Mouse (Mus musculus): ENCODE results near the gene Hibadh.
A peak's percentile ranks its signal among the peaks of the same experiment; 100 is the strongest.

The Hibadh gene

DNA sequence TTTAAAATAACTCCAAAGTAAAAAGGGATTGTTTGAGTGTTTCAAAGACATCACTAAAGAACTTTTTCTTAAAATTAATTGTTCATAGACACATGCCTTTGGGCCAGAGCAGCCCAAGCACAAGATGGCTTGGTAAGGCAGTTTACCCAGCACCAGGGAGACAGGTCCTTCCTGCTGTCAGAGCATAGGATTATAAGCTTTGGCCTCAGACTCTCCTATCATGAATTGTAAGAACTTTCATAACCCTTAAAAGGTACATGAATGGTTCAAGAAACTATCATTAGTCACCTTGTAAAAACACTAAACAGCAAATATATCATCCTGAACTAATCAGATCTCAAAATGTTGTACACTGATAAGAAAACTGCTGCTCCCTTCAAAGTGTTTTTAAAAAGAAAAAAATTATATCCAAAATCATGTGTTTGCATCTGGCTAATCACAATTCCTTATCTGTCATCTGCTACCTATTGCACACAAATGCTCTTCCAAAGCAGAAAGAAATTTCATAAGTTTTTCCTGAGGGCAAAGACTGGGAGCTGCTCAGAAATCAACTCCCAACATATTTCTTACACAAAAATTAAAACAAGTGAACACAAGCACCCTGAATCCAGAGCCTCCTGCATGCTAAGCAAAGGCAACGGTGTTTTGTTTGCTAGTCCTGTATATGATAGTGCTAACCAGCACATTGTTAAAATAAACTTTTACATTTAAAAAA is 1.6 kb downstream of the Hibadh start:
- no peak for DNase-seq (ENCODE audit: low read depth)

DNA sequence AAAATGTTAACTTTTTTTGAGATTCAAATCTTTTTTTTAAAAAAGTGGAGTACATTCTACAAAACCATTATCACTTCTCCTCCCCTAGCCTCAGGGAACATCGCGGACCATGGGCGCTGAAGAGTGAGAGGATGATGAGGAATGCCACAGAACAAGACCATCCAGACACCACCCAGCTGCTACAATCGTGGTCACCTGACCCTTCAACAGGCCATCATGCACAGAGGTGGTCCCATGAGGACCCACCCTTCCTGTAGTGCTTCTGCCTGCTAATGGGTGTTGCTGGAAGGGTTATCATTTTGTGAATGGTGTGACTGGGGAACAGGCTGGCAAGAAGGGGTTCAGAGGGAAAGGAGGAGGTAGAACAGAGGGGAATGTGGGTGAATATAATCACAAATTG is 2.9 kb downstream of the Hibadh start:
- no peak for DNase-seq (ENCODE audit: low read depth)

DNA sequence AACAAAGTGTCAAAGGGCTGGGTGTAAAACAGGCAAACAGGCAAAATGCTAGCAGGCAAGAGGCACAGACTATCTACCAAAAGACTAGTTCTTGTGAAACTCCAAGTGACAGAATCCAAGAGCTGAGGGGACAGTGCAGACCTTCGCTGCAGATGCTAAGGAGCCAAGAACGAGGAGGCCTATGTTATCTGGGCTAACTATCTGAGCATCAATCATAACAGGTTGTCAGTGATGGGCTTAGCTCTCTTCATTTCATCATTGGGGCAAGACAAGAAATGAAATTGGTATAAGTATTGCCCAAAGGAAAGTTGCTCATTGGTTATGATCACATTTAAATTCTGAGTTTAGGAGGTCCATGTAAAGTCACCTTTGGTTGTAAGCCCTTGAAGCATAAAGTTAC is 4.8 kb downstream of the Hibadh start:
- DNase-seq (ENCODE audit: low read depth): no peak

DNA sequence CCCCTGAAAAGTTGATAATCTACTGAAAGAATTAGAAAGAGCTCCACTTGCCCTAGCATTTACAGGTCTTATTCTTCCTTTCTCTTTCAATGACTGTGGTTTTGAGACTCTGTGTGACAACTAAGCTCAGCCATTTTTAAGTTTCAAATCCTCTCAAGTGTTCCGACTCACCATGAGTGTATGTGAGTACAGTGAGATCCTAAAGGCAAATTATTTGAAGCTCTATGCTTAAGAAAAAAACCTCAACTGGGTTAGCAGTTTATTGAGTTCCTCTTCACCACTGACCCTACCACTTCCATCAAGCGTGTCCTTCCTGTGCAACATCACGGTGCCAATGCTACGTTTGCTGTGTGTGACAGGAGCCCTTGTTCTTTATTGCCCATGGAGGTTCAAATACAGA is 9.6 kb downstream of the Hibadh start:
- DNase-seq (ENCODE audit: low read depth): no peak

DNA sequence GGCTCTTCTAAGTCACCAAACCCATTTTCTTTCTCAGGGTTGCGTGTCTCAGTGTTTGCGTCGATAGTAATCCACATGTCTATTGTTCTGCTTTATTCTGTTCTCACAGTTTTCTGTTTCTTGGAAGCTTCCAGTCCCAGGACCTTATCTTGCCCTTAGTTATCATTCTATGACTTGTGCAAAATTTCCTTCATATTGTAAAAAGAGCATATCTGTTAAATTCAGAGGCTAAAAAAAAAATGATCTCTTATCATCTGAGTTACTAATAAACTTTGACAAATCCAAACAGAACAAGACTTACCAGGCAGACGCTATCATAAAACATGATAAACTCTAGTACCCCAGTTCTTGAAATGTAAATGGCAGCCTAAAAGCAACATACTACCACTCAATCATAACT is 11.0 kb downstream of the Hibadh start:
- DNase-seq (ENCODE audit: low read depth): no peak

DNA sequence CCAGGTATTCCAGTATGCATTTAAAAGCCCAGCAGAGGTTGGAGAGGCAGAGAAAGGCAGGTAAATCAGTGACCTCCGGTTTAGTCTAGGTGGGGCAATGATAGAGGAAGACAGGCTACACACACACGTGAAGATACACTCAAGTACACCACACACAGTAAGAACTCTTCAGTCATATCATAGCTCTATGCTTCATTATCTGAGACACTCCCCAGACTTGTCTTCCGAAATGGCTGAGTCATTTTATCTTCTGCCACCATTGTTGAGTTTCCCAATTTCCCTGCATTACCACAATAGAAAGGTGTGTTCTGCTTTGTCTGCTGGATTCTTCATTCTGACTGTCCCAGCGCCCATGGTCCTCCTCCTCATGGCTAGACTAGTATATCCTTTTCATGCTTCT is 13.5 kb downstream of the Hibadh start:
- DNase-seq (ENCODE audit: low read depth): no peak

DNA sequence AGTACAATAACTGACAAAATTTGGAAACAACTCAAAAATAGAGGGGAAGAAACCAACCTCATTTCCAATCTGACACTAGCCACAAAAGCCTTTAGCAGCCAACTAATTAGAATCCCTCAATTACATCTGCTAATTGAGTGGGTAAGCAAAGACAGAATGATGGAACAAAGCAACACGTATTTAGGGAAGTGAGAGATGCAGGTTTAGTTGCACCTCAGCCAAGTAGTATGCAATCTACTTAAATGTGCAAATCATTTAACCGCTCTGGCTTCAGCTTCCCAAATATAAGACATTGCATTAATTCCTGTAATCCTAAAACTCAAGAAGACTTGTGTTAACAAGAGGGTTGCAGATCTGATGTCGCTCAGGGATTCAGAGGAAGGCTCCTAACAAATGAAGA is 16.4 kb downstream of the Hibadh start:
- no peak for DNase-seq (ENCODE audit: low read depth)

DNA sequence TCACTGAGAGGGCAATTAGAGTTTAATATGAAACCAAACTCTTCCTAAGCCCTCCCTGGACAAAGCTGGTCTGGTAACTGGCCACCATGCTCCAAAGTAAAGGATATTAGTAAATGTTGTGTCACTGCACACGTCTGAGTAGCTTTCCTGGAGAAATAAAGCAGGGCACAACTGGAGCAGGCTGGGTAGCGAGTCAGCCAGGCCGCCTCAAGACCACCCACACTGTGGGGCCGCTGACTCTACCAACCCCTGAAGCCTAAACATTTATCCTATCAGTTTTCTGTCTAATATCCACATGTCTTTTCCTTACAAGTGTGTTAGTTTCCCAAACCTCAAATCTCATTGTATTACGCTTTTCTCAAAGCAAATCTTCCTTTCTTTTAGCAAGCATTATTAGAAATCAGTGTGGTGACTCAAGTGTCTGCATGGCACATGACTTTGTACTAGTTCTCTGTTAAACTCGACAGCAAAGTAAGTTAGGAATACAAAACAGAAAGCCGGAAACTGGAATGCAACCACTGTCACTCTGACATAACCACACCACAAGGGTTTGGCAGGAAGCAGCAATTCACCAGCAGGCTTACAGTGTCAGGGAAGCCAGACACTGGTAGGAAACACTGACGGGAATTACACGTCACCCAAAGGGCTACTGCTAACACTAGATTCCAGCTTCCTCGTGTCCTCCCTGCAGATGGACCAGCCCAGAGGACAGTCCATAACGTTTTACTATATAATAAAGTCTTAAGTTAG is 18.3 kb downstream of the Hibadh start:
- DNase-seq (ENCODE audit: low read depth): peak; percentile 70

DNA sequence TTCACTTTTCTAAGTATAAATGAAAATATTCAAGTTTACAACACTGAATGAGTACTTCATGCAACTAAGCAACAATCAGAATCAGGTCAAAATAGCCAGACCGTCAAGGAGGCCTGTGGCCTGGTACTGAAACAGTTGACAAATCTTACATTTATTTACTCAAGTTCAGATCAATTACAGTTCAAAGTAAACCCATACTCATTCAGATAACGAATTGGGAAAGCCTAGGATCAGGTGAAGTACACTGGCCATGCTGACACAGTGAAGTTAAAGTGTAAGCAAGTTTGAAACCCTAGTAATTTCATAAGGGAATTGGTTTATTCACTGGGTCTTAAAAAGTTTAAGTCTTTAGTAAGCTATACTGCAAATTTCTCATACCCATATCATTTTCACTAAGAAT is 20.1 kb downstream of the Hibadh start:
- no peak for DNase-seq (ENCODE audit: low read depth)

DNA sequence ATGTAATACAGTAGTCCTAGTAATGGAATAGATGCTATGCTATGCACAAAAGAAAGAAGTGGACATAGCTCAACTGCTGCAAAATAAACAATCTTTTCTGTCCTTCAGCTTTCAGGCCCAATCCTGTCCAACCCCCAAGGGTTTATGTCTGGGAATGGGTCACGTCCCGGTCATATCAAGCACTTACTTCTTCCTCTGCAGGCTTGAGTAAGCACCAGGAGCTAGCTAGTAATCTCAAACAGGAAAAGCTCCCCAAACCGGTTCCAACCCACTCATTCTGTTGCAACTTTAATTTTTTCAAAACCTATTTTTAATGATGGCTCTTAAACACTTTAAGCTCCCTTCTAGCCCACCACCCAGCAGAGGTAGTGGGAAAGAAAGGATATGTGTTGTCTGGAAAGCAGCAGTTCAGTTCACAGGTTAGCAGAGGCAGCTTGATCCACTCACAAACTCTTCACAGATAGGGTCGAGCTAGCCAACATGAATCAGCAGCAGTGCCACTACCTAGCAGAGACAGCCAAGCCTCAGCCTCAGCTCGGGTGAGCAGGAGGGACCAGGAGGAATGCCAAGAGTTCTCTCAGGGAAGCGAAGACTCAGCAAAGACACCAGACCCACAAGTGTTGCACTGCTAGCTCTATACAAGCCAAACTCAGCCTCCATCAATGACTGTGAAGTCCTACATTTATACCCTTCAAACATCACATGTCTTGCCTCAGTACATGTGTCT is 30.4 kb downstream of the Hibadh start:
- DNase-seq (ENCODE audit: low read depth): no peak

DNA sequence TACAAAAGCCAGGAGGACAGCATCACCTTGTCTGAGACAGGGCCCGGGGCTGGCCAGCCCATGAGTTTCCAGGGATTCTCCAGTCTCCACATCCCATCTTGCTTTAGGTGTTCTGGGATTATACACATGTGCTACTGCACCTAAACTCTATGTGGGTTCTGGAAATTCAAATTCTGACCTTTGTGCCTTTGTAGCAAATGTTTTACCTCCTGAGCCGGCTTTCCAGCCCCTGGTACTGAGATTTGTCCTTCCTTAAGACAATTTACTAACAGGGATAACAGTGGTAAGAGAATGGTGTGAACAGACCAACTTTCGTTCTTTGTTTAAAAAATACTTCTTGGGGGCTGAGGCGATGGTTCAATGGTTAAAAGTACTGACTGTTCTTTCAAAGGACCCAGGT is 32.1 kb downstream of the Hibadh start:
- no peak for DNase-seq (ENCODE audit: low read depth)

DNA sequence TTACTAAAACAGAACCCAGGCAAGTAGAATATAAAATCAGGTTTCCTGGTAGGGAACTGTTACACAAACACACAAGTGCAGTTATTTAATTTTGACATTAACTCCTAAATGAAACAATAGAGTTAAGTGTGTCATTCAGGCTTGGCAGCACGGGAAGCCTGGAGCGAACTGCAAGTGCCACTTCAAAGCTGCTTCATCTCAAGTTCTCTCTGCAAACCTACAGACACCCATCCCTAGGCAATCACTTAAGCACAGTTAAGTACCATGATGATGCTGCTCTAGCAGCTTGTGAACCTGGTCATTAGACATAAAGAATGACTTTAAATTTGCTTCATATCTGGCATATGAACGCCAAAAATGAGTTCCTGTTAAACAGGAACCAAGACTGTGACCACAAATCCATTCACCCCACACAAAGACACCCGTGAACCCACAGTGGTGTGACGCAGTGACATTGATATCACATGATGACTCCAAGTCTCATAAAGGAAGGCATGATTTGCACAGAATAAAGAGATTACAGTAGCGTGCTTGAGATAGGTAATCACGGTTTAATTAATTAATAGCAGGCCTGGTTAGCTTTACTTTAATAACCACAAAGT is 33.3 kb downstream of the Hibadh start:
- DNase-seq (ENCODE audit: low read depth): no peak

DNA sequence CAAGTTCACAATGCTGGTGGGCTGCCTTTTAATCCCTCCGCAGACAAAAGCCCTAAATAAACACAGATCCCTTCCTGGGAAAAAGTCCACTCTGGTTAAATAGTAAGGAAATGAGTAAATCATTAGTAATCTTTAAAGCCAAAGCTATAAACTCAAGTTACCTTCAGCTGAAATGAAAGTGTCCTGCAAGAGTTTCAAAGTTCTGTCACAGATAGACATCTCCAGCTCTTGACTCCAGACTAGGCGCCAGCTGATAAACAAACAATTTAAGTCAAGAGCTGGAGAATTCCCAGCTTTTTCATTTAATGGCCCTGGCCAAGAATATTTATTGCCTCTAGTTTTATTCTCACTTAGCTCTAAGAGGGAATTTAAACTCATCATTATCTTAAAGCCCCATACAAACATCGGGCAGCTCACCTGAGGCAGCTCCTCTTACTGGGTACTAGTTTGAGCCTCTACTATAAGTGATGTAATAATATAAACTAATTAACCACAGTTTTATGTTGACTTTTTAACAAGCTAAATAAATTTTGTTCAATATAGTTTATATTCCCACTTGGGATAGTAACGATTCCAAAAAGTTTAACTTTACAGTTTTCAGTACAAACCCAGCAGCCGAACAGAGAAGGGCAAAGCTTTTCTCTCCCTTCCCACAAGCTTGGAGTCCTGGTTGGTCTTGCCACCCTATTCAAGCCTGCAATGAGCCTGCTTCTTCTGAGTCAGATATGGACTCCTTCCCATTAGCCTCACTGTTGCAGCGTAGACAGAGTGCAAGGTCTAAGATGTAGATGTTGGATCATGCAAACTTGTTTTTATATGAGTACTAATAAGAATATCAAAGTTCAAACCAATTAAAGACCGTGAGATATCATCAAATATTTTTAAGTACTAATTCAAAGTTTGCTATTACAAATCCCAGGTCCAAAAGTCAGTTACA is 38.2 kb downstream of the Hibadh start:
- DNase-seq (ENCODE audit: low read depth): no peak

DNA sequence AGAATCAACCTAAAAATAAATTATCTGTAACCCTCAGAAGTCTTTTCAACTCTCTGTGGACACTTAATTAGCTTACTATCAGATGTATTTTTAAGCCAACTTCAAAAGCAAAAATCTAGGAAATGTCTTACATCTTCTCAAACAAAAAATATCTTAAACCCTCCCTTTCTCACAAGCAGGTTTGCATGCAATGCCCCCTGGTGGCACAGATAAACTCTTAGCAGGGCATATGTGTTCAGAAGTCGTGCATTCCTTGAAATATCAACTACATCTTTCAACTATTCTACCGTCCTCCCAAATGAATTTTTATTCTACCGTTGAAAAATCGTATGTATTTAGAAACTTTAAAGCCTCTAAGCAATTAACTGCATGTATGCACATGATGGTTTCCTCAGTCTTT is 39.1 kb downstream of the Hibadh start:
- no peak for DNase-seq (ENCODE audit: low read depth)

DNA sequence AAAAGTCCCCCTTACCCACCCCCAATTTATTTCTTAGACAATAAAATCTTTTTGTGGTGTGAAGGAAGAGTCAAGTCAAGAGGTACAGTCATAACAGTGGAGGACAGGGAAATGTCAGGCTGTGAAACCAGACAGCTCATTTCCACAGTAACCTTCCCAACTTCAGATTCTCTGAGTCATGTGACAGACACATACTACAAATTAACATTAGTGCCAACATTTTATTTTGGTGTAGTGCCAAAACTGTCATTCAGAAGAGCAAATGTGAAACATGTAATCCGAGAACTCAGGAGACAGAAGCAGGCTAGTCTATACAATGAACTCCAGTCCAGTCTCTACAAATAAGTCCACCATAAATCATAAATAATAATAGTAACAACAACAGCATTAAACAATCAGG is 45.4 kb downstream of the Hibadh start:
- no peak for DNase-seq (ENCODE audit: low read depth)

DNA sequence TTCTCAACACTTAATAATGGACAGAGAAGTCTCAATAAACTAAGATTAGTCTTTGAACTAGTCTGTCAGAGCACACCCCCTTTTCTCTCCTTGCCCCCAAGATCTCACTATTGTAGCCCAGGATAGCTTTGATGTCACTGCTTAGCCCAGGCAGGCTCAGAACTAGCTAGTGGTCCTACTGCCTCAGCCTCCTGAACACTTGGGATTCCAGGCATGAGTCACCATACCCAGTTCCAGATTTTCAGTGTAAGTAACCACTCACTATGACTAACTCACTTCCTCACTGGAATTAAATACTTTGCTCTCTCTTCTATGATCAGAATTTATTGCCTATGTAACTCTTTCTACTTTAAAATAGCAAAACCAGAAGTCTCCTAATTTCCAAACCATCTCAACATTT is 53.6 kb downstream of the Hibadh start:
- DNase-seq (ENCODE audit: low read depth): no peak

DNA sequence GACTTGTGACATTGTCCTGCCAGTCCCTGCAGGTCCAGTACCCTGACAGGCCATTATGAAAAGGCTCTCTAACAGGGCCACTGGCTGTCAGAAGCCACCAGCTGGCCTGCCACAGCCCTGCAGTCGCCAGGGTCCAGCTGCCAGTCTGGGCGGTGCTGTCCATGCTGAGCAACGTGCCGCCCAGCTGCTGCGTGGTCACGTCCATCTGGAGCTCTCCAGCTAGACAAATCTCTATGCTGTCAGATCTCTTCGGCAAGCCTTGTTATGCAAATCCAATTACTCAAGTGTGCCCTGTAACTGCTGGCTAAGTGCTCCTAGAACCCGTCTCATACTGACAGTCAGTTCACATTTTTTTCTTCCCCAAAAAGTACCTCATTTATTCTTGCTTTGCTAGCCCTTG is 55.8 kb downstream of the Hibadh start:
- no peak for DNase-seq (ENCODE audit: low read depth)

DNA sequence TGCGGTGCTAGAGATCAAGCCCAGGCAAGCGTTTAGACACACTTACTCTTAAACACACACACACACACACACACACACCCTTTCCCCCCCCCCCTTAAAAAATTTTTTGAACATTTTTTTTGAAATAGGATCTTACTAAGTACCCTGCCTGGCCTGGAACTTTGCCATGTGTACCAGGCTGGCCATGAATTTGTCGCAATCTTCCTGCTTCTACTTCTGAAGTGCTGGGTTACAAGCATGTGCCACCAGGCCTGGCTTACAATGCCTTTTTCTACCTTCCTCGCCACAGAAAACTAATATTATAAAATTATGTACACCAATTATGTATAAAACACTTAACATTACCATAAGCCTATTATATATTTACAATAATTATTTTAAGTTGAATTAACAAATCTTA is 59.1 kb downstream of the Hibadh start:
- DNase-seq (ENCODE audit: low read depth): no peak

DNA sequence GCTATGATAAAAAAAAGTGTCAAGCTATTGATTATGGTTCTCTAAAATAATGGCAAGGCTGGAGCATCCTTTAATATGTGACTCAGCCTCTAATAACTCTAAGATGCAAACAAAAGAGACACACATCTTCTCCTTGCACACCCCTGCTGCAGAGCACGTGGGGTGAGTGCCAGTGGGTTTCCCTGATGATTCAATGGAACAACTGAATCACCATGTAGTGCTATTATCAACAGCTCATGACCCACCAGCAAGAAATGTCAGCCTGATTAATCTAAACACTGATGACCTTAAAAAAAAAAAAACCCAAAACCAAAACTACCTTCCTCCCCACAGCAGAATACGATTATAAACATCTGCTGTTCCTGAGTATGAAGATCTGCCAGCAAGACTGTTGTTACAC is 61.9 kb downstream of the Hibadh start:
- DNase-seq (ENCODE audit: low read depth): no peak

DNA sequence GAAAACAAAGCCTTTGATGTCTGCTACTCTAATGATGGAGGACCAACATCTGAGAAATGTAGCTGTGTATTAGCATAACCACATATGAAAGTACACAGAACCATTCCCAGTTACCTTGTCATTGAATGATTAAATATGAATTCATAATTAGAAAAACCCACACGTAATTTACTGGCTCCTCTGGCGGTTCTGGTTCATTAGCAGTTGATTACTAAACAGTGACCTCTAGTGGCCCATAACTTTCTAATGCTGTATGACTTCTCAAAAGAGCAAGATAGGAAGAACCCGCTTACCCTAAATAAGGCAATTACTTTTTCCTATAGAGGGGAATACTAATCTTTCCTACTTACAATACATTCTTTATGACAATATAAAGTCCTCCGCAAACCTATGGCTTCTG is 62.9 kb downstream of the Hibadh start:
- DNase-seq (ENCODE audit: low read depth): no peak

DNA sequence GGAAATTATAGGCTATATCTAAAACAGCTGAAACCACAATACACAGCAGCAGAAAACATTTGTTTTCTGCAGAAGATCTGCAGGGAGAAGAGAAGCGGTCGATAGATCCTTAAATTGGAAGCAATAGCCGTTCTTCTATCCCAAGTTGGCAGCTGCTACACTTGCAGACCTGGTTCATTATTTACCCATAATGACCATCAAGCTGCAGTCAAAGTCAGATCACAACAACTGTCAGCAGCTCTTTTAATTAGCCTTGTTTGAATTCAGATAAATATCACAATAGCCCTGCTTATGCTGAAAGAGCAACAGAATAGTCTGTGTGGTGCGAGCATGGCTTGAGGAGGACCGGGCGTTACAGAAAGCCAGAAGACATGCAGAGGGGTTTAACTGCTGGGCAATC is 71.5 kb downstream of the Hibadh start:
- no peak for DNase-seq (ENCODE audit: low read depth)
